Mouse (Mus musculus): ENCODE measurements at regions not wholly inside any gene's neighbourhood (a gene's known extent, or its start where the extent isn't known, plus 50 kb on each side); places are given as distances from the start of the nearest gene placed in this dataset.
A peak's percentile ranks its signal among the peaks of the same experiment; 100 is the strongest.

GRCm38 (mm10) chr9:112014796-112015195 is 220.9 kb downstream of the Arpp21 start:
- DNase-seq (ENCODE audit: low read depth), result no peak

DNA sequence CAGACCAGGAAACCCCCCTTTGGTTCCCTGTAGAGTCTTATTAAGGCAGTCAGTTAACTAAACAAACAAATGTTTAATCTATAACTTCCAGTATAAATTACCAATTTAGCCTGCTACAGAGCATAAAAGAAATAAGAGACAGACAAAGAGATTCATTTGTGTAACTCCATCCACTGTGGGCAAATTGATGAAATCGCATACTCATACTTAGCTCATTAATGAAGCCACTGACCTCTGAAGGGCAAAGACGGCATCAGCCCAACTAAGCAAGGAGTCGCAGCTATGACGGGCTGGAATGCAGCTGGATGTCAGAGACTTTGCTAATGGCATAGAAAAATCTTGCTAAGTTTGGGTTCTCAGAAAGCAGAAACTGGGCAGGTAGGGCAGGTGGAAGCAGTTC is 241.3 kb downstream of the Arpp21 start:
- no peak for DNase-seq (ENCODE audit: low read depth)

DNA sequence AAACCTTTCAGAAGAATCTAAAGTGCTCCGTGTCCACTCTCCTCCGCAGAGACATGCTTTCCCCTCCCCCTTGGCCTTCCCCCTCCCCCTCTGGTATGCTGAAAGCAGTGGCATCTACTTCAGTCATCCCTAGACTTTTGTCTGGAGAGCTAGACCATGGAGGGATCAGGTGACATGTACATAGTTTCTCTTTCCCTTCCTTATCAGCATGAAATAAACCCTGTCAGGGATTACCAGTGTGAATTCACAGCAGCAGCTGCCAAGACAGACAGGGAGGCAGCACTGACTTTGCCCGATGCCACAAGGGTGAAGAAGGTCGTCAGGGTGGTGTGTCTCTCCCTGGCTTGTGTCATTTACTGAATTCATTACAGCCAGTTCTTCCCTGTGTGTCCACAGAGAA is 241.9 kb downstream of the Arpp21 start:
- no peak for DNase-seq (ENCODE audit: low read depth)

DNA sequence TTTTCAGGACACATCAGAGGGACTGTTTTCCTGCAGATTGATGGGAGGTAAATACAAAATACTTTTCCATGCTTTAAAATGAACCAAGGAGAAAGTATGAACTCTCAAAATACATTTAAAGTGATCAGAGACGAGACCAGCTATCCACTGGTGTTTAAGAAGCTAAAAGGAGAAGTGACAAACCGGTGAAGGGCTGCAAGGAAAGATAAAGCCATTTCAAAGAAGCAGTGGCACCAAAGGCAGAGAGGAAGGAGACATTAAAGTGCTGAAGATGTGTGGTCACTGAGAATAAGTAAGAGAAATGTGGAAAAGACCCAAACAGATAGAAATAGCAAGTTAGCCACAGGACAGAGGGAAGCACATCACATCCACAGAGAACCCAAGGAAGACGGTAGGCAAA is 245.7 kb downstream of the Arpp21 start:
- DNase-seq (ENCODE audit: low read depth), result no peak

DNA sequence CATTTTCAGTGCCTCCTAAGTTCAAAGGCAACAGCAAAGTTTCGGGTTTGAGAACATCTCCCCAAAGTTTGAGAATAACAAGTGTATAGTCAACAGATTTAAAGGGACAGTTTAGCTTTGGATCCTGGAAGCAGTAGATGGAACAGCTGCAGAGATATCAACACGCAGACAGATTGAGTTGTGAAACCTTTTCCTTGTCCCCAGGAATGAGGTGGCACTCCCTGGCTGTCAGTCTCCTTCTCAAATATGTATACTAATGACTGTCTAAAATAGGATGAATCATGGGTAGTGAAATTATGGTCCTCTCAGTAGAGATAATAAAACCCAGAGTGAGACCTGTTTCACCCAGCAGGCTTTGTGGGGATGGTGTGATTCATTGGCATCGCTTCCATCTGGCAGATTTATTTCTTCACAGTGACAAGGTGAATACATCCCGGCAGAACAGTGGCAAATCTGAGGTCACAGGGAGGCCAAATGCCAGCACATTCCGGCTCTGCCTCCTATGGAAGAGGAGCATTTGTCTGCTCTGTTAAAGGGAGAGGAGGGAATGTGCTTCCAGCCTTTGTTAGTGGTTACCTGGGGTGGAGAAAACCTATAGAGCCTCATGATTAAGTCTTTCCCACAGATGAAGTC is 272.2 kb downstream of the Arpp21 start:
- DNase-seq (ENCODE audit: low read depth), result no peak

DNA sequence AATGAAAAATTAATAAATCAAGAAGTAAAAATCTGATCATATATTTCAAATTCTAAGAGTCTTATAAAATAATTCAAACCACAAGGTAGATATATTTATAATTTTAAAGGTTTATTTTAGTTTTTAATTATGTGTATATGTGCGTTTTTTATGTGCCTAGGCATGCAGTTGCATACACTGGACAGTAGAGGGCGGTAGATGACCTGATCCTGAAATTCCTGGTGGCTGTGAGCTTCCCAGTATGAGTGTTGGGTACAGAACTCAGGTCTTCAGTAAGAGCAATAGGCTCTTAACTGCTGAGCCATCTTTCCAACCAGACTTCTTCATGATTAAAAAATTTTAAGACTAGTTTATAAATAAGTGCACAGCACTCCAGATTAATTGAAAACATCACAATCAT is 267.7 kb upstream of the Stac start:
- peak; percentile 29 for DNase-seq (ENCODE audit: low read depth)

GRCm38 (mm10) chr9:111939271-111940067 is 249.3 kb upstream of the Stac start:
- DNase-seq (ENCODE audit: low read depth), result peak; percentile 4

DNA sequence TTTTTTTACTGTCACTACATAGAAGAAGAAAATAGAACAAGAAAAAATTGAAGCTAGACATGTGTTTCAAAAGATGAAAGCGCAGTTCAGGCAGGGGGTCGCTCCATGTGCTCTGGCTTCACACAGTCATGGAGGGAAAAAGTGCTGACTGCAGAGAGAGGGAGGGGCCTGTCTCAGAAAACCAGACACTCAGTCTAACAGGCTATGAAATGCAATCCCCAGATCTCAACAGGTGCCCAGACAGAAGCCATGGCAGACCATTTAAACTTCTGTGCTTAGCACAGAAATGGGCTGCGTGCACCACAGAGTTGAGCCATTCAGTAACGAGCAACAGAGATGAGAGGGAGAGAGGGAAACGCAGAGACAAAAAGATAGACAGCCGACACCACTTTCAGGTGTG is 242.3 kb upstream of the Stac start:
- DNase-seq (ENCODE audit: low read depth), result no peak

- peak; percentile 56 for DNase-seq (ENCODE audit: low read depth)
Measured at GRCm38 (mm10) chr9:111918275-111918940, 228.3 kb upstream of the Stac start.

DNA sequence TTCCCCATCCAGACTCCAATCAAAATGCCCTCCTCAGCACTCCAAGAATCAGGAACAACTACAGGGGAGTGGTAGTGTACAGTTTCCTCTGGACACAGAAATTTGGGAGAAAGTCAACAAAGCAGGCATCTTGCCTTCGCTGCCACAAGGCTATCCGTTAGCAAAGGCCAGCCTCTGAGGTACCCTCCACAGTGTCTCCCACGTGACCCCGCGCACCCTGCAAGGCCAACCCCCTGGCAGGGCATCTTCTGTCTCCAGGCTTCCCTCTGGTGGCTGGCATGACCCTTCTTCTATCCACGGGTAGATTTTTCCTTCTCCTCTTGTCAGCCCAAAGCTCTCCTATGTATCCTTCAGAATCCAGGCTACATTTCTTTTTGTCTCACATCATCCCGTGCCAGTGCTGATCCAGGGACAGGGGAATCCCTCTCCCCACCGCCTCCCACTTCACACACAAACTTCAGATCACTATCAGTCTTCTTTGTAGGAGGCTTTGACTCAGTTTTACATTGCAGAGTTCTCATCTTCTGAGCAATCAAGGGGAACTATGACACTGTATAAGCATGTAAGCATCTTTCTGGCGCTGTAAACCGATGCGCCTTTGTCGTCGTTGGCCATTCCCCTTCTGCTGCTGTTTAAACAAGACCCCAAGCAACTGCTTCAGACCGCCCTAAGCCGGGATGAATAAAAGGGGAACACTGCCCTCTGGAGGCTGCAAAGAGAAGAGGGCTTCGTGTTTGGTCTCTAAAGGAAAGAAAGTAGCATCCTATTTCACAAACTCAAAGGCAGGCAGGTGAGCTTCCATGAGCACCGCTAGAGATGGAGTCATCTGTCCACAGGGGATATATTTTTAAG is 226.8 kb upstream of the Stac start:
- DNase-seq (ENCODE audit: low read depth), result peak; percentile 52

- DNase-seq (ENCODE audit: low read depth), result no peak
Measured at GRCm38 (mm10) chr9:111908806-111909205, 218.7 kb upstream of the Stac start.

GRCm38 (mm10) chr9:111900196-111900595 is 210.0 kb upstream of the Stac start:
- no peak for DNase-seq (ENCODE audit: low read depth)

GRCm38 (mm10) chr9:111897626-111898025 is 207.5 kb upstream of the Stac start:
- no peak for DNase-seq (ENCODE audit: low read depth)

DNA sequence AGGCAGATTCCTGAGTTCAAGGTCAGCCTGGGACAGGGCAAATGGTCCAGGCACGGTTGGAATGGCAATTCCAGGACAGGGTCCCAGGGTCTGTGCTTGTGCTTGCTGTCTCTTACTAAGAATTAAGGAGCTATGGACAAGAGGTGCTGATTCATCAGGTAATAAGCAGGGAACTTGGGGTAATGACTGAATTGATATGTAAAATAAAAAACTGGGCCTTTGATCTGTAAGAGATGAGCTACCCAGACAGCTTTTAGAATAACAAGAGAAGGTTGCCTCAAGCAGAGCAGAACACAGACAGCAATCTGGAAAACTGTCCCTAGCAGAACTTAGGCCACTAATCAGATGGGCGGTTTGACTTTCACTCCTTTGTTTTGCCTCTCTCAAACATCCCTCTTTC is 189.6 kb upstream of the Stac start:
- no peak for DNase-seq (ENCODE audit: low read depth)

GRCm38 (mm10) chr9:111876846-111877245 is 186.7 kb upstream of the Stac start:
- no peak for DNase-seq (ENCODE audit: low read depth)

DNA sequence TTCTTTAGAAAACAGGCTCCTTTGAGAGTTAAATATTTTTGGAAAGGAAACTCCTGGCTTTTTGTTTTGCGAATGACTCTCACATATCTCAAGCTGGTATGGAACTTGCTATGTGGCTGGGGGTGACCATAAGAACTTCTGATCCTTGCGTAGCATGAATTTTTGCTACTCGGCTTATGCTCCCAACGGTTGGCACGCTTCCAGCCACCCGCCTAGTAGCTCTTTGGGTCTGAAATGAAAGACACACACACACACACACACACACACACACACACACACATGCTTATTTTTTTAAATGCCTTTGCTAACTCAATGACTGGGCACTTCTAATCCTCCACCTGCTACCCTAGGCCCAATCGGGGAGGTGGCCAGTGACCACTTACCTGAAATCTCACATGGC is 180.3 kb upstream of the Stac start:
- DNase-seq (ENCODE audit: low read depth), result no peak

GRCm38 (mm10) chr9:111869801-111870382 is 179.7 kb upstream of the Stac start:
- DNase-seq (ENCODE audit: low read depth), result no peak

- no peak for DNase-seq (ENCODE audit: low read depth)
Measured at GRCm38 (mm10) chr9:111858051-111858450, 167.9 kb upstream of the Stac start.

DNA sequence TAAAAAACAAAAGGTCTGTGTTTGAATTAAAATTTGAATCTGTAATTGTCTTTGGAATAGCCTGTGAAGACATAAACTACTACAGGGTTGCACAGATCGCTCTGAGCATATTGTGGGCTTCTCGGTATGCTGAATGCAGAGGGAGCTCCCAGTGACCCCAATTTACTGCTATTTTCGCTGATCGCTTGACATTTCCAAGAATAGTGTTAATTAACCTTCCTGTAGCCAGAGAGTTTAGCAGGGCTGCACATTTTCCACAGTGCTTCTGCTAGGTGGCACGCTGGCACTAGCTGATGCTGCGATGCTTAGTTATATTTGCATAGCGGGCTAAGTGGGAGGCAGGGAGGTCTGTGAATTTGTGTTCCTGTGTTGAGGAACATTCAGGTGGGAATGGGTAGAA is 164.8 kb upstream of the Stac start:
- no peak for DNase-seq (ENCODE audit: low read depth)

- no peak for DNase-seq (ENCODE audit: low read depth)
Measured at GRCm38 (mm10) chr9:111846366-111846765, 156.2 kb upstream of the Stac start.

DNA sequence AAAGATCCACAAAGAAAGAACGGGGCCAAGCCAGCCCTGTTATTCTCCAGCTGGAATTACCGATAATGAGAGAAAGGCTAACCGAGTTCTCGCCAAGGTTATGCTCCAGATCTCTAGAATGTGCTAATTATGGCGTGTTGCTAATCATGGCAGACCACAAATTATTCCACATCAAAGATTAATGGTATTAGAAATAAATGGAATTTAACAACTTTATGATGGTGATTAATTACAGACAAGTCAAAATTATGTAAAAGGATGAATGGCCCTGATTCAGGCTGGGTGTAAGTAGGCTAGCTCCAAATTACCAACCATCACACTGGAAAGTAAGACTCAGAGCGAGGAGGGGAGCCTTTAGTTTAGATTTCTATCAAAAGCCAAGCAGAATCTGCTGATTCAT is 151.0 kb upstream of the Stac start:
- DNase-seq (ENCODE audit: low read depth), result no peak
